ENCODE assay signal across 27 mouse cellular contexts in genomic region chr1:52640736-52641135, GRCm38 (mm10). TPM values are rescaled to one million over a fixed set of nuclear protein-coding genes. Genes with fewer than 3 reads are reported as not detected.
A peak's percentile ranks its signal among the peaks of the same experiment; 100 is the strongest.
DNase-seq lines count a peak whose midpoint lies in the region; ATAC-seq and TF ChIP-seq lines count a peak whose summit lies in the region.
"Had no signal": no experiment of that assay in that cellular context is flagged by ENCODE, and none has a peak within 500 bp of the region (broad histone marks: within the 10 kb centered on the region; RNA-seq: fewer than 3 reads in every experiment).

No protein-coding gene starts in this region.

- H3K36me3 ChIP-seq in G1E (replicated peaks): peaks cover 48% of the 10 kb centered on the region
- H3K36me3 ChIP-seq in forebrain, embryonic 13.5 days (ENCODE audit: poor library complexity, severe bottlenecking): peaks cover 29% of the 10 kb centered on the region

- H3K4me3 ChIP-seq in G1E (ENCODE audit: low read depth, low read length): no peak overlapping the region
- H3K4me3 ChIP-seq in forebrain, embryonic 13.5 days: no peak overlapping the region
- H3K4me3 ChIP-seq: embryonic facial prominence, embryonic 10.5 days; embryonic facial prominence, embryonic 12.5 days; erythroblast, embryonic 14.5 days; forebrain, embryonic 10.5 days; forebrain, embryonic 12.5 days; forebrain, embryonic 15.5 days had no signal

- DNase-seq in heart, adult 11 months: peak; percentile 39
- no peak for DNase-seq in heart, postnatal 25 days (ENCODE audit: low spot score)
- peak; percentile 21 for DNase-seq in urinary bladder, postnatal 14 days (ENCODE audit: low spot score)
- no peak for DNase-seq in urinary bladder, postnatal 36 days (ENCODE audit: low spot score in 2 of 2)
- DNase-seq in G1E (ENCODE audit: low spot score): no peak
- DNase-seq: adrenal gland, adult 8-10 months; adrenal gland, postnatal 14 days; adrenal gland, postnatal 36 days; B cell, adult 2 months; cerebellum, adult 11-12 months; cerebellum, adult 2 months; cerebellum, adult 9-10 months; cerebellum, postnatal 10 days; cerebellum, postnatal 25 days; forebrain, postnatal 0 days had no signal

- intact Hi-C loops in heart, postnatal 25 days (cut with DNase I): no loop called here

- WGBS in forebrain, embryonic 13.5 days: 90% methylated on average over 4 of the region's 4 CpGs

- H3K9me3 ChIP-seq in G1E (replicated peaks): no peaks in the 10 kb centered on the region
- no peaks in the 10 kb centered on the region for H3K9me3 ChIP-seq in forebrain, embryonic 13.5 days (replicated peaks)
- H3K9me3 ChIP-seq: embryonic facial prominence, embryonic 10.5 days; embryonic facial prominence, embryonic 12.5 days; forebrain, embryonic 10.5 days; forebrain, embryonic 12.5 days; forebrain, embryonic 15.5 days had no signal

- peak; percentile 42; the same call in 1 of the 2 replicates for ATAC-seq in G1E (ENCODE audit: extremely low read depth, insufficient number of reproducible peaks, low FRiP score, poor library complexity, severe bottlenecking)
- ATAC-seq in erythroblast, adult 5-6 weeks (replicated peaks; ENCODE audit: low FRiP score, poor library complexity, severe bottlenecking): no peak
- no peak for ATAC-seq in forebrain, embryonic 13.5 days
- ATAC-seq: activated CD4-positive, CD25-positive, alpha-beta regulatory T cell, adult 4 months; CD4-positive, CD25-positive, alpha-beta regulatory T cell, adult 4 months; forebrain, embryonic 15.5 days; forebrain, postnatal 0 days; Patski had no signal

- no peak overlapping the region for H3K27ac ChIP-seq in forebrain, embryonic 13.5 days
- H3K27ac ChIP-seq: embryonic facial prominence, embryonic 10.5 days; embryonic facial prominence, embryonic 12.5 days; forebrain, embryonic 10.5 days; forebrain, embryonic 12.5 days; forebrain, embryonic 15.5 days had no signal

- no peak overlapping the region for H3K9ac ChIP-seq in forebrain, embryonic 13.5 days
- H3K9ac ChIP-seq: embryonic facial prominence, embryonic 12.5 days; forebrain, embryonic 12.5 days; forebrain, embryonic 15.5 days; forebrain, postnatal 0 days had no signal

- H3K27me3 ChIP-seq in G1E (ENCODE audit: insufficient read depth, low read length): no peaks in the 10 kb centered on the region
- H3K27me3 ChIP-seq in forebrain, embryonic 13.5 days: no peaks in the 10 kb centered on the region
- H3K27me3 ChIP-seq: CH12.LX; embryonic facial prominence, embryonic 12.5 days; forebrain, embryonic 12.5 days; forebrain, embryonic 15.5 days; Patski had no signal

- H3K4me1 ChIP-seq in G1E (ENCODE audit: insufficient read depth, low read depth, low read length): peaks cover 6% of the 10 kb centered on the region; the same call in 1 of the 2 replicates
- no peaks in the 10 kb centered on the region for H3K4me1 ChIP-seq in forebrain, embryonic 13.5 days
- H3K4me1 ChIP-seq: embryonic facial prominence, embryonic 10.5 days; embryonic facial prominence, embryonic 12.5 days; forebrain, embryonic 10.5 days; forebrain, embryonic 12.5 days; forebrain, embryonic 15.5 days had no signal

- TF ChIP-seq CTCF in G1E (IDR thresholded peaks at IDR 0.05; ENCODE audit: low read depth, low read length): no peak

- no peak overlapping the region for H3K4me2 ChIP-seq in forebrain, embryonic 13.5 days
- H3K4me2 ChIP-seq: embryonic facial prominence, embryonic 12.5 days; forebrain, embryonic 12.5 days; forebrain, embryonic 15.5 days had no signal

RNA-seq across cellular contexts. Expression of gene Nemp2, which starts 10.2 kb away (rescaled TPM):
- 1 to 10 TPM in 1 of 2 experiments, under 1 TPM in 1; 0.92 to 1.2 TPM for total RNA-seq in heart, postnatal 25 days (2021)
- total RNA-seq in G1E (2014; fragmentation: Nextera tagmentation) (13.2 and 23.2 TPM in 2 replicates), G1E (2017) (17.4 and 21.3 TPM in 2 replicates)
- 1.1 TPM in 2 replicates for polyA plus RNA-seq in G1E (2012)
- 1.5 and 2.3 TPM in 2 replicates for total RNA-seq in erythroblast, adult 5-6 weeks (2015; ENCODE audit: low replicate concordance)
- 3.4 and 3.9 TPM in 2 replicates for total RNA-seq in erythroblast, adult 5-6 weeks (2017; ENCODE audit: low replicate concordance)
- polyA plus RNA-seq in forebrain, embryonic 13.5 days (2015; fragmentation: Nextera tagmentation; extraction: Ambion mirVana): 9.6 and 9.8 TPM in 2 replicates

Comparison
In these comparisons a context has a peak if more than half of its experiments do, and no peak if none do; other contexts are left out.
1. DNase-seq: peak in heart, adult 11 months (single experiment) and urinary bladder, postnatal 14 days (single experiment); none in heart, postnatal 25 days (single experiment), urinary bladder, postnatal 36 days (0 of 2) and G1E (single experiment).